Mouse (Mus musculus): ENCODE measurements at regions not wholly inside any gene's neighbourhood (a gene's known extent, or its start where the extent isn't known, plus 50 kb on each side); places are given as distances from the start of the nearest gene placed in this dataset.
A peak's percentile ranks its signal among the peaks of the same experiment; 100 is the strongest.

DNA sequence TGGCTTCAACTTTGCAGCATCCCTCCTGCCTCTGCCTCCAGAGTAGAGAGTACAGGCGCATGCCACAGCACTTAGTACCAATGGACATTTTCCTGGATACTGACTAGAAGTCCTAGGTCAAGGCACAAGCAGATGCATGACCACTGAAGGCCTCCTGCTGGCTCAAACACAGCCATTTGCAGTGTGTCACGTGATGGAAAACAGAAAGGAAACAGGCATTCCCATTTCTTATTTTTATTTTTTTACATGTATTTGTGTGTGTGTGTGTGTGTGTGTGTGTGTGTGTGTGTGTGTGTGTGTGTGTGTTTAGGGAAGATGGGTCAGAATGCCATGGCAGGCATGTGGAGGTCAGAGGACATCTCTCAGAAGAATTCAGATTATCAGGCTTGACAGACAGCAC lies 65.6 kb downstream of the Thap12 start:
- DNase-seq (ENCODE audit: extremely low read depth, low read depth), result no peak

DNA sequence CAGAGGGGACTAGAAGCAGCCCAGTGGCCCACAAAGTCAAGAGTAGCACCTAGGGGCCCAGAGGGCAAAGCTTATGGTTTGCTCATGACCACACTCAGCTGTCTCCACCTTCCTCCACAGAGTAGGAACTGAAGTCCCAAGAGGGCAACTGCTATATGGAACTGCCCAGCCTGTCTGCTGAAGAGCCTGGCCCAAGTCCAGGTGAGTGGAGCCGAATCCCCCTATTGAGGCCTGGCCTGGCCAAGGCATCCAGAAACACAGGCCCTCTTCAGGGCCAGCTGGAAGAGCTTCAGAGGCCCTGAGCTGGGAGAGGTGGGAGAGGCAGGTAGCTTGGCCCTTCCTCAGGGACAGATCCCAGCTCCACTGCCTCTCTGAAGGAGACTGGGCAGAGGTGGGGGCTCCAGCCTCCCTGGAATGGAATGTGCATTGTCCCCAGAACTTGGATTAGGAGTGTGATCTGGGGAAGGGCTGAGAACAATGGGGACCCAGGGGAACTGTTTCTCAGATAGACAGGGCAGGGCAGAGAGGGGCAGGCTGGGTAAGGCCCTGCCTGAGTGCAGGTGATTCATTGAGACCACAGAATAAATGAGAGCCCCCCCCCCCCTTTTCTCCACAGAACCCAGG lies 65.7 kb upstream of the Wnt11 start:
- no peak for DNase-seq (ENCODE audit: extremely low read depth, low read depth)

DNA sequence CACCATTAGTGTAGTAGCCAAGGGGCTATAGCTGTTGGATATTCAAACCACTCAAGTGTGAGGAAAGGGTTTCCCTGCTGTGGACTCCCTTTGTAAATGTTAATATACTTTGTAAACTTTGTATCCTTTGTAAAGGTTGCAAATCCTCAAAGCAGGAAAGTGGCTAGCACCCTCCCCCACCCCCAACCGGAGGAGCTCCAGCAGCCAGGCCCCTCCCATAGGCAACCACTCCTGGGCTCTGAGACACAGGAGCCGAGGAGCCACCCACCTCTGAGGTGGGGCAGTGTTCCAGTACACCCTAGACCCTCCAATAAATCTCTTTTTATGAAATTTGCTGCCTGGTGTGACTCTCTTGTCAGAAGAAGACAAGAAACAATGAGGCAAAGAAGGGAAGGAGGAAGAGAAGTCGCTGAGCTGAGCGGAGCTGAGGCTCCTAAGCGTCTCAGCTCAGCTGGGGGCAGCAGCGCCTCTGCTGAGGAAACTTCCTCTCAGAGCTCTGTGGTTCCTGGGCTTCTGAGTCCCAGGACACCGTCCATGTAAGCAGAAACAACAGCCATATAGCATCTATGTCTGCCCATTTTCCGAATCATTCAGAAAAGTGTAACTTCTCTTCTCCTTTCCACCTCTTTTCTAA lies 64.5 kb upstream of the Wnt11 start:
- peak; percentile 48 for DNase-seq (ENCODE audit: extremely low read depth, low read depth)

DNA sequence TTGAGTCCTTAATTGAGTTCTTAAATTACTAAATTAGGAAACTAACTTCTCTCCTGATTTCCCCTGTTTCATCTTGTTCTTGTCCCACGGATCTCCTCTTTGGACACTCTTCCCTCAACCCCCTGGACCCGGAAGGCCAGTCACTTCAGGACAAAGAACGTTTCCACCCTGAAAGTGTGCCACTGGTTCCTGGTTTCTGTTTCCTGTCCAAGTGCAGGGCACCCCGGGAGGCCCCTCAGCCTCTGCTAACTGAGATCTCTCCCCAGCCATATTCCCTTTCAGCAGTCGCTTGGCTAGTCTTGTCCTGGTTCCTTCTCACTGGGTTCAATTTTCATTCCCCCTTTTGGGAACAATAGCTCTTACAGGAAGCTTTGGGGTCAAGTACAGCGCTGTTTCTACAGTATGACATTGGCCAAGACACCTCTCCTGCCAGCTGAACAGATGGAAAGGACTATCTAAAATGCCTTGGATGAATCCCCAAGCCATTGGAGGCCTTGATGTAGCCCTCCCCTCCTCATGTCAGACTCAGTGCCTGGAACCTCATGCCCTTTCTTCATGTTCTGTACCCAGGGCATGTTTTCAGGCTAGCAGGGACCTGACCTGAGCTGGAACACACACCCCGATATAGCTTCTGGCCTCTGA lies 63.7 kb upstream of the Wnt11 start:
- peak; percentile 4 for DNase-seq (ENCODE audit: extremely low read depth, low read depth)

- DNase-seq (ENCODE audit: extremely low read depth, low read depth), result peak; percentile 26
These were observed 60.3 kb upstream of the Wnt11 start for GRCm38 (mm10) chr7:98774597-98774996.

DNA sequence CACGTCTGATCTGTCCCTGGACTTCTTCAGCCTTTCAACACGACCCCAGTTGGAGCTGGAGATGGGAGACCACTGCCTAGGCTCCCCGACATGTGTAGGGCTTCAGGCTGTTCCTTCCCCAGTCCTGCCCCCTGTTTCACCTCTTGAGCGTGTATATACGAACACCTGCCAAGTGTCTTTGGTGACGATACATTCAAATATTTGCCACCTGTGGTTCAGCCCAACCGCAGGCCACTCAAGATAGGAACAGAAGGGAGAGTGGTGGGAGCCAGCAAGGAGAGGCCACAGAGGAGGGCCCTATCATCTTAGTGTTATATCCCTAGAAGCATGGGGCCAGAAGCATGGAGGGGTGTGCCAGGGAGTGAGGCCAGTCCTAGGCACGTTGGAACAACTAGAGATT lies 59.9 kb upstream of the Wnt11 start:
- no peak for DNase-seq (ENCODE audit: extremely low read depth, low read depth)

GRCm38 (mm10) chr7:98777304-98777849 lies 57.5 kb upstream of the Wnt11 start:
- no peak for DNase-seq (ENCODE audit: extremely low read depth, low read depth)

- peak; percentile 14 for DNase-seq (ENCODE audit: extremely low read depth, low read depth)
These were observed 56.0 kb upstream of the Wnt11 start for GRCm38 (mm10) chr7:98778929-98779328.

GRCm38 (mm10) chr7:98783521-98783920 lies 51.4 kb upstream of the Wnt11 start:
- DNase-seq (ENCODE audit: extremely low read depth, low read depth), result no peak

DNA sequence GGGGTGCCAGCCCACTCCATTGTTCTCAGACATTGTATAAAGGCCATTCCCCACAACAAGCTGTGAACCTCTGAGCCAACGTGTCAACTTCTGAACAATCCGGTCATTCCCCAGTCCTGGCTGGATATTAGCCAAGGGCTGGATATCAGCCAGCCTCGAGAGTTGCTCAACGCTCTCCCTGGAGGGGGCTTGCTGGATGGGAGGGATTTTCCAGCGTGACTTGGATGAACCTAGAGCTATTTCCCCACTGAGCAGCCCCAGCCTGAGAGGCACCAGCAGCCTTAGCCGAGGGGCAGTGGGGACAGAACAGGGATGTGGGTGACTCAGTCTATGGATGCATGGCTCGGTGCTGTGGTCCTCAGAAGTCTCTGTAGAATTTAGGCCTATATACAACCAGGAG lies 51.0 kb upstream of the Wnt11 start:
- no peak for DNase-seq (ENCODE audit: extremely low read depth, low read depth)

- DNase-seq (ENCODE audit: extremely low read depth, low read depth), result no peak
These were observed 50.5 kb upstream of the Wnt11 start for GRCm38 (mm10) chr7:98784369-98784931.
